Mouse (Mus musculus): ENCODE measurements around the gene Scamp1.

Gene Scamp1

DNA sequence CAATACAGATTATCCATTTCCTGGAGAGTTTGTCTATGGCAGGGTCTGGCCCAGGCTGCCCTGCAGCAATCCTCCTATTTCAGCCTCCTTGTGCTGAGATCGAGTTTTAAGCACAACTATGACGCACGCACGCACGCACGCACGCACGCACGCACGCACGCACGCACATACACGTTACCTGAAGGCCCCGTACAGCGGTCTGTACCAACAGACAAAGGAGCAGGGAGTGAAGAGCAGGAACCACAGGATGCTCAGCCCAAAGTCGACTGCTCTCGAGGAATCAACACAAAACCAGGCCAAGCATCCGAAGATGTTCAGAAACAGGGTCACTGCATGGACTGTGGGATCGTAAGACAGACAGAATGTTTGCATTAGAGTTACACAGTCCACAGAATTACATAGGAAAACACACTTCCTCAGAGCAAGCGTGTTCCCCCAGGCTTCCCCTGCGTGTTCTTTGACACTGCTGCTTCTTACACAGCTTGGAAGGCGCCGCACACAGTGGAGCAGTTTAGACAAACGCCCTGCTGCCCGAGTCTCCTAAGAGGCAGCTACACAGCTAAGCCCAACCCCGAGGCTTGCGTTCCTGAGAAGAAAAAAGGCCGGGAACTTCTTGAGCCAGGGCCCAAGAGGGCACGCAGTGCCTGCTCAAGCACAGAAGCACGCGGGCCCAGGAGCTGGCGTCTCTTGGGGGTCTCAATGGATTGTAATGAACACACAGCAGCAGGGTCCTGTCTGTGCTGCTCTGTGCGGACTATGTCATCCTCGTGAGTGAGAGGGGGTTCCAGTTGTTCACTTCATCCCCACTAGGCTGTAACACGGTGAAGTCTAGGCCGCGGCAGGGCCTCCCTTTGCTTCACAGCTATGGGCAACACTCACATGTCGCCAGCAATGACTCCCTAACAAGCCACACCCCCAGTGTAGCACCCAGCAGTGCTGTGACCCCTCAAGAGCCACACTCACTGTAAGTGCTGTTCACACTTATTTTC lies 60.6 kb downstream of the Scamp1 start:
- DNase-seq (ENCODE audit: low spot score): no peak

- no peak for DNase-seq (ENCODE audit: low spot score)
Observed at GRCm38 (mm10) chr13:94223609-94224008, 62.0 kb downstream of the Scamp1 start.

GRCm38 (mm10) chr13:94212716-94213115 lies 72.9 kb downstream of the Scamp1 start:
- DNase-seq (ENCODE audit: low spot score): no peak

GRCm38 (mm10) chr13:94212179-94212578 lies 73.5 kb downstream of the Scamp1 start:
- no peak for DNase-seq (ENCODE audit: low spot score)

DNA sequence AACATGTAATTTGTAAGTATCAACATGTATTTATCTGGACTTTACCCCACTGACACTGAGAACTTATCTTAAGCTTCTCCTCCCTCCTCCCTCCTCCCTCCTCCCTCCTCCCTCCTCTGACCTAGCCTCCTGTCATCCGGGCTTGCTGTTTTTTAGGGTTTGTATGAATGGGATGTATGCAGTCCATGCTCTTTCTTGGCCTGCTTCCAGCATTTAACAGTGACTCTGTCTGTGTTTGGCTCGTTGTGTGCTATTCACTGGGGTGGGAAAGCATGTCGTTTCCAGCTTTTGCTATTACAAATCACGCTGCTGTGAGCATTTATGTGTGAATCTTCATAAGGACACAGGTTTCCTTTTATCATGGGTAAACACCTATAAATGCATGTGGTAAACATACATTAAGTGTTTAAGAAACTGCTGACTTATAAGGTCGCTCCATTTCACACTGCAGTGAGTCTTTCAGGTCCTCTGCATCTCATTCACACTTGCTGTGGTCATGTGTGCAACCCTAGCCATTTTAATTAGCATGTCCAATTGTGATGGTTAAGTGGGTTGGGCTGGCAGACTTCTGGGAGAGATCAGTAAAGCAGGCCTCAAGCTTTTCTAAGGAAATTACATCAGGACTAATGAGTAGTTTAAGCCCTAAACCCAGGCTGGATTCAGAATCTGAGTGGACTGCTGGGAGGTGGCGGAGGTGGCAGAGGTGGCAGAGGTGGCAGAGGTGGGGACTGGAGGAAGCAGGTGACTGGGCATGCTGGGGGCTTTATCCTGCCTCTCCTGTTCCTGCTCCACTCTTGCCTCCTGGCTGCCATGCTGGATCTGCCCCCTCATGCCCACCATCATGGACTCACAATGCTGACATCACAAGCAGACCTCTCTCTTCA lies 74.2 kb downstream of the Scamp1 start:
- no peak for DNase-seq (ENCODE audit: low spot score)

GRCm38 (mm10) chr13:94208892-94209291 lies 76.8 kb downstream of the Scamp1 start:
- no peak for DNase-seq (ENCODE audit: low spot score)

- DNase-seq (ENCODE audit: low spot score): no peak
Observed at GRCm38 (mm10) chr13:94207973-94208372, 77.7 kb downstream of the Scamp1 start.

GRCm38 (mm10) chr13:94205234-94205633 lies 80.4 kb downstream of the Scamp1 start:
- DNase-seq (ENCODE audit: low spot score): no peak

DNA sequence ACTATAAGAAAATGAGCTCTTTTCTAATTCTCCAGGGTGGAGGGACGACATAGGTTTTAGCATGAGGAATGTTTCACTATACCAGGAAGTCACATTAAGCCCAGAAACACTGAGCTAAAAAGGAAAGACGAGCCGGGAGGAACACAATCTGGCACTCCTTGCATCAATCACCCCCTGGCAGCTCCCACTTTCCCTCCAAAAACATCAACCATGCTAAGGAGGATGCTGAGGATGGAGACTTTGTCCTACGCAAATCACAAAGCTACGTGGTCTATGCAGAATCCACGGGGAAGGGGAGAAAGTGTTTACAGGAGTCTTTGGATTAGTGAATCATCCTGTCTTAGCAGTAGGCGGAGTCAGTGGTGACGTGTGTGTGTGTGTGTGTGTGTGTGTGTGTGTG lies 85.8 kb downstream of the Scamp1 start:
- no peak for DNase-seq (ENCODE audit: low spot score)

- DNase-seq (ENCODE audit: low spot score): no peak
Observed at GRCm38 (mm10) chr13:94198616-94199015, 87.0 kb downstream of the Scamp1 start.

- DNase-seq (ENCODE audit: low spot score): no peak
Observed at GRCm38 (mm10) chr13:94193227-94193626, 92.4 kb downstream of the Scamp1 start.

DNA sequence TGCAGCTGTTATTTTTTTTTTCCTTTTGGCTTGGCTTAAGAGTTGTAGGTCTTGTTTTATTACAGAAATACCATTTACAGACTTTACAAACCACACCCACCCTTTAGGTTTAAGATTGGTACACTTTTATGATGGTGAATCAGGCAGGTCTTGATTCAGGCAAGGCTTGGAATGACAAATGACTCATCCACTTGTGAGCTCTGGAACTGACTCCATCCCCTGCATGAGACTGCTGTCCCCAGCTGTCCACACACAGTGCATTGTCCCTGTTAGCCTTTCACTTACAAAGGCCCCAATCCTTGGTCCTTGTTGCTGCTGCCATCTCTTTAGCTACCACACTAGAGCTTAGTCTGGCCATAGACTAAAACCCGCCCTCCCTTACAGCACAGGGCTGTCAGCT lies 95.3 kb downstream of the Scamp1 start:
- DNase-seq (ENCODE audit: low spot score): no peak

- DNase-seq (ENCODE audit: low spot score): no peak
Observed at GRCm38 (mm10) chr13:94188200-94189086, 97.2 kb downstream of the Scamp1 start.

DNA sequence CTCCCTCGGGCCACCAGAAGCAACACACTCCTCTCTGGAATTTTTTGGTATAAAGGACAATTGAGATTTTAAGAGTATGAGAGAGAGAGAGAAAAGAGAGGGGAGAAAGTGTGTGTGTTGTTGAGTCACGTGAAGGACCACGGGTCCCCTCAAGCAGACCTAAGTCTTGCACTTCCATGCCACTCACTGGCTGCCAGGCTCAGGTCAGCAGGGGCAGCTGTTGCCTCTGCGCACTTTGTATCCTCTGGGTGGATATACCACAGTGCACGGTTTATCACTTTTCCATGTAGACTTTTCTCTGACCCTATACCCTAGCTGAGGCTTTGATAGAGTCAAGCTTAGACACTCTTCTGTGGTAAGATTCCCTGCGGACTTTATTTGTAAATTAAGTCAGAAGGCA lies 100.0 kb downstream of the Scamp1 start:
- no peak for DNase-seq (ENCODE audit: low spot score)

- no peak for DNase-seq (ENCODE audit: low spot score)
Observed at GRCm38 (mm10) chr13:94184726-94185456, 100.8 kb downstream of the Scamp1 start.

- DNase-seq (ENCODE audit: low spot score): no peak
Observed at GRCm38 (mm10) chr13:94183372-94184021, 102.2 kb downstream of the Scamp1 start.

DNA sequence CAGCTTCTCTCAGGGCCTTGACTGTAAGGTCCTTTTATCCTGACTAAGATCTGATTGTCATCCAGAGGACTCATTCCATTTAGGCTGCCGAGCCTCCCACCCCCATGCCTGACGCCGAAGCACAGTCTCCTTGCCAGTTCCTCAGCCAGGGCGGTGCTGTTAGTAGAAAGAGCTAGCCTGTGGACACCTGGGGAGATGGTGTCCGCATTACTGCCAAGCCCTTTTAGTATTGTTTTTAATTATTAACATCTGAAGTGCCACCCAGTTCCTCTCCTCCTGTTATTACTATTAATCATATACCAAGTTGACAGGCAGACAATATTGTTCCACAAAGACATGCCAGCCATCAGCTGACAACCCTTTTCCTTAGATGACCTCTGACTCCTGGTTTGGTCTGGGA lies 103.6 kb downstream of the Scamp1 start:
- no peak for DNase-seq (ENCODE audit: low spot score)

DNA sequence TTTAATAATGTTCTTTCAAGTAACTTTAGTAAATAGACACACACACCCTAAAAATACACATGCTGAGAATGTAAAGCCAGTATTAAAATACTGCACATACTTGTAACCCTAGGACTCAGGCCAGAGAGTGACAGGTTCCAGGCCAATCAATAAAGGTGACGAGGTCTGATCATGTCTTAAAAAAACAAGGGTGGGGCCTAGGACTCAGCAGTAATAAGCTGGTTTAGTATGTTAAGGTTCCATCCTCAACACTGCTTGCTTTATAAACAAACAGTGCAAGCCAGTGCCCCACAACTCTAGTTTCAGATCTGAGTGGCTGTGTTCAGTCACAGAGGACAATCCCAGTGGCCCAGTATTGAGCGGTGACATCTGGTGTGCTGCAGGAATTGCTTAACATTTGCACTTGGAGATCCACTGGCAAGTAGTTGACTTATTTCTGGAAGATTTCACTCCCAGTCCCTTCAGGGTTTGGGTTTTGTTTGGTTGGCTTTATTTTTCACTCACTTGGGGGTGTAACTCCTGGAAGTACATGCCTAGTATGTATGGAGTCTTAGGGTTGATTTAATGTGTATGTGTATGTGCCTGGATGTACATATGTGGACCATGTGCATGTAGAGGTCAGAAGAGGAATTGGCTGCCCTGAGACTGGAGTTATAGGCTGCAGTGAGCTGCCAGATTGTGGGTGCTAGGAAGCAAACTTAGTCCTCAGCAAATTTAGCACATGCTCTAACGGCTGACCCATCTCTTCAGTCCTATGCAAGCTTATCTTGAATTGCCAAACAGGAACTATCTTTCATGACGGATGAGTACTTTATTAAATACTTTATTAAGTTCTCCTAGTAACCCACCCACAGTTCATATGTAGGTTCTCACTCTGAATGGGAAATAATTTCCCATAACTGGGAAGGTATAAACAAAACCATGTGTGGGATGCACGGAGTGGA lies 104.9 kb downstream of the Scamp1 start:
- no peak for DNase-seq (ENCODE audit: low spot score)

GRCm38 (mm10) chr13:94178401-94179040 lies 107.1 kb downstream of the Scamp1 start:
- peak; percentile 67 for DNase-seq (ENCODE audit: low spot score)
